Mouse (Mus musculus) hindbrain, postnatal 0 days (tissue): Measurements from ENCODE around the gene Dennd1a. TPM values are rescaled to one million over a fixed set of nuclear protein-coding genes. Genes with fewer than 3 reads are reported as not detected.

Experiments
- ATAC-seq: fragments of 200-750 bp; cut with Nextera tagmentation; 2 replicates; pipeline ENCODE4 v1.8.0; 2017; ENCODE audit warnings: mild to moderate bottlenecking, moderate TSS enrichment, moderate library complexity
- DNase-seq: peaks from one replicate; pipeline ENCODE4 v3.0.0-alpha.2; 2015; ENCODE audit warnings: low spot score
- H3K27ac ChIP-seq: fragments of 300-500 bp; sonication (generic); 2 replicates; pipeline ENCODE4 v1.5.1; 2014; ENCODE audit warnings: mild to moderate bottlenecking
- H3K27me3 ChIP-seq: fragments of 300-500 bp; sonication (generic); 2 replicates; pipeline ENCODE4 v1.6.1; 2014; ENCODE audit warnings: low read length, mixed read lengths; ENCODE audit not compliant: insufficient read depth
- H3K36me3 ChIP-seq: fragments of 300-500 bp; sonication (generic); 2 replicates; pipeline ENCODE4 v1.6.1; 2014; ENCODE audit warnings: low read length, mixed read lengths; ENCODE audit not compliant: insufficient read depth
- H3K4me1 ChIP-seq: fragments of 300-500 bp; sonication (generic); 2 replicates; pipeline ENCODE4 v1.6.1; 2014; ENCODE audit warnings: antibody characterized with exemption, low read length, mixed read lengths; ENCODE audit not compliant: insufficient read depth
- H3K4me2 ChIP-seq: fragments of 300-500 bp; sonication (generic); 2 replicates; pipeline ENCODE4 v1.6.1; 2014; ENCODE audit warnings: low read depth, mild to moderate bottlenecking, low read length, moderate library complexity, mixed read lengths
- H3K4me3 ChIP-seq: fragments of 300-500 bp; sonication (generic); 2 replicates; pipeline ENCODE4 v1.5.1; 2014; ENCODE audit warnings: low read length
- H3K9ac ChIP-seq: fragments of 300-500 bp; sonication (generic); replicated peaks from 2 replicates; pipeline ENCODE4 v1.6.1; 2014; ENCODE audit warnings: mild to moderate bottlenecking, low read length, moderate library complexity, mixed read lengths
- H3K9me3 ChIP-seq: fragments of 300-500 bp; sonication (generic); 2 replicates; pipeline ENCODE4 v1.6.1; 2016; ENCODE audit warnings: low read length, mixed read lengths
- CTCF ChIP-seq: IDR thresholded peaks from 2 replicates; pipeline ENCODE4 v1.5.1; 2016; ENCODE audit warnings: antibody characterized with exemption, control low read depth, low read depth
- WGBS: fragments of 180-500 bp; shearing (Covaris S2); extraction: QIAGEN DNeasy Blood & Tissue Kit; methylation state at CpG from one replicate; pipeline ENCODE4 v1.1.7; 2014; 5-methylcytosine and 5-hydroxymethylcytosine counted together
- polyA plus RNA-seq: library from polyadenylated mRNA; unstranded; fragments of >200 nt; fragmentation: Nextera tagmentation; extraction: Ambion mirVana; gene quantifications from 2 replicates; pipeline ENCODE4 v1.2.1, GENCODE M21; 2015
- total RNA-seq: library from RNA; depleted of rRNA; stranded (reverse); fragments of >200 nt; gene quantifications from 2 replicates; pipeline ENCODE4 v1.2.3, GENCODE M21; 2014

Gene Dennd1a
- total and polyA plus RNA-seq, 2 experiments from 2014 or later = 14.4 to 51.9 TPM

- Histone ChIP-seq H3K9ac (no peak overlapping the region), H3K4me1 (no peaks in the 10 kb centered on the region), H3K9me3 (no peaks in the 10 kb centered on the region), H3K4me2 (no peak overlapping the region), H3K27ac (no peak overlapping the region), H3K36me3 (no peaks in the 10 kb centered on the region), H3K4me3 (no peak overlapping the region), H3K27me3 (no peaks in the 10 kb centered on the region)
- 63% methylated on average over 1 of the region's 1 CpGs for WGBS
- DNase-seq (no peak), ATAC-seq (no peak)
- TF ChIP-seq CTCF = no peak
These were observed 221.3 kb downstream of the Dennd1a start for GRCm38 (mm10) chr2:38065914-38066313.

- no peaks in the 10 kb centered on the region for H3K9me3 ChIP-seq
- 61% methylated on average over 3 of the region's 3 CpGs for WGBS
- no peak overlapping the region for H3K4me2 ChIP-seq
- no peak overlapping the region for H3K4me3 ChIP-seq
- H3K9ac ChIP-seq = no peak overlapping the region
- DNase-seq = no peak
- no peak for ATAC-seq
- no peak overlapping the region for H3K27ac ChIP-seq
- H3K27me3 ChIP-seq = no peaks in the 10 kb centered on the region
- no peaks in the 10 kb centered on the region for H3K36me3 ChIP-seq
- no peaks in the 10 kb centered on the region for H3K4me1 ChIP-seq
- no peak for TF ChIP-seq CTCF
These were observed 222.9 kb downstream of the Dennd1a start for GRCm38 (mm10) chr2:38064266-38064665.

GRCm38 (mm10) chr2:38062156-38062555, 225.0 kb downstream of the Dennd1a start:
- WGBS = 64% methylated on average over 1 of the region's 1 CpGs
- Histone ChIP-seq H3K27ac (no peak overlapping the region), H3K36me3 (no peaks in the 10 kb centered on the region), H3K27me3 (no peaks in the 10 kb centered on the region), H3K4me2 (no peak overlapping the region), H3K9me3 (no peaks in the 10 kb centered on the region), H3K9ac (no peak overlapping the region), H3K4me3 (no peak overlapping the region), H3K4me1 (no peaks in the 10 kb centered on the region)
- DNase-seq = no peak
- TF ChIP-seq CTCF = no peak
- no peak for ATAC-seq

GRCm38 (mm10) chr2:38061474-38061873, 225.7 kb downstream of the Dennd1a start:
- no peak for DNase-seq
- H3K4me1 ChIP-seq = no peaks in the 10 kb centered on the region
- no peak for TF ChIP-seq CTCF

GRCm38 (mm10) chr2:38052440-38052839, 234.8 kb downstream of the Dennd1a start:
- Histone ChIP-seq H3K9me3 (no peaks in the 10 kb centered on the region), H3K36me3 (no peaks in the 10 kb centered on the region), H3K4me2 (no peak overlapping the region), H3K9ac (no peak overlapping the region), H3K4me1 (no peaks in the 10 kb centered on the region), H3K27me3 (no peaks in the 10 kb centered on the region), H3K27ac (no peak overlapping the region), H3K4me3 (no peak overlapping the region)
- TF ChIP-seq CTCF = no peak
- ATAC-seq = no peak
- WGBS = 44% methylated on average over 3 of the region's 3 CpGs
- DNase-seq = no peak

More at GRCm38 (mm10) chr2:38061474-38061873, 225.7 kb downstream of the Dennd1a start:
- Histone ChIP-seq H3K9me3 (no peaks in the 10 kb centered on the region), H3K27ac (no peak overlapping the region), H3K4me2 (no peak overlapping the region), H3K4me3 (no peak overlapping the region), H3K36me3 (no peaks in the 10 kb centered on the region), H3K9ac (no peak overlapping the region), H3K27me3 (no peaks in the 10 kb centered on the region)
- 79% methylated on average over 2 of the region's 2 CpGs for WGBS
- ATAC-seq = no peak

- no peaks in the 10 kb centered on the region for H3K9me3 ChIP-seq
- H3K36me3 ChIP-seq = no peaks in the 10 kb centered on the region
- no peaks in the 10 kb centered on the region for H3K4me1 ChIP-seq
- no peak overlapping the region for H3K4me3 ChIP-seq
- ATAC-seq (no peak), DNase-seq (no peak)
- no peak overlapping the region for H3K27ac ChIP-seq
- H3K27me3 ChIP-seq = no peaks in the 10 kb centered on the region
- TF ChIP-seq CTCF = no peak
- H3K4me2 ChIP-seq = no peak overlapping the region
- WGBS = 68% methylated on average over 1 of the region's 1 CpGs
- H3K9ac ChIP-seq = no peak overlapping the region
These were observed 235.6 kb downstream of the Dennd1a start for GRCm38 (mm10) chr2:38051485-38052085.

- Histone ChIP-seq H3K27me3 (no peaks in the 10 kb centered on the region), H3K4me1 (no peaks in the 10 kb centered on the region), H3K4me3 (no peak overlapping the region), H3K9ac (no peak overlapping the region), H3K36me3 (no peaks in the 10 kb centered on the region), H3K27ac (no peak overlapping the region), H3K4me2 (no peak overlapping the region), H3K9me3 (no peaks in the 10 kb centered on the region)
- no peak for TF ChIP-seq CTCF
- no peak for ATAC-seq
- no peak for DNase-seq
These were observed 238.2 kb downstream of the Dennd1a start for GRCm38 (mm10) chr2:38048996-38049395.
